Comparison of ENCODE assay signal across 13 mouse cellular contexts in genomic region chr6:33484568-33484967, GRCm38 (mm10).
"Had no signal": no experiment of that assay in that cellular context is flagged by ENCODE, and none has a peak within 500 bp of the region (broad histone marks: within the 10 kb centered on the region; RNA-seq: fewer than 3 reads in every experiment).

No protein-coding gene starts in this region.

- H3K4me2 ChIP-seq: kidney, embryonic 15.5 days; liver, embryonic 13.5 days; lung, embryonic 15.5 days; midbrain, embryonic 11.5 days; midbrain, embryonic 15.5 days had no signal

- ATAC-seq: intestine, embryonic 16.5 days; liver, postnatal 0 days; midbrain, embryonic 15.5 days had no signal

- DNase-seq: liver, embryonic 13.5 days; liver, postnatal 0 days; lung, postnatal 14 days; right cerebral cortex, postnatal 14 days; thymus, postnatal 4 days had no signal

- H3K27me3 ChIP-seq: kidney, embryonic 15.5 days; liver, embryonic 13.5 days; lung, embryonic 15.5 days; megakaryocyte, embryonic 14.5 days; midbrain, embryonic 15.5 days had no signal

- H3K9ac ChIP-seq: kidney, embryonic 15.5 days; liver, embryonic 13.5 days; liver, postnatal 0 days; lung, embryonic 15.5 days; midbrain, embryonic 15.5 days had no signal

- H3K27ac ChIP-seq: kidney, embryonic 15.5 days; limb, embryonic 10.5 days; liver, embryonic 13.5 days; lung, embryonic 15.5 days; macrophage; midbrain, embryonic 15.5 days had no signal

- H3K9me3 ChIP-seq: kidney, embryonic 15.5 days; limb, embryonic 10.5 days; liver, embryonic 13.5 days; lung, embryonic 15.5 days; megakaryocyte, embryonic 14.5 days; midbrain, embryonic 15.5 days had no signal

- H3K4me1 ChIP-seq: limb, embryonic 10.5 days; liver, embryonic 13.5 days; lung, embryonic 15.5 days; midbrain, embryonic 15.5 days had no signal

- H3K36me3 ChIP-seq: kidney, embryonic 15.5 days; limb, embryonic 10.5 days; liver, embryonic 13.5 days; lung, embryonic 15.5 days; midbrain, embryonic 15.5 days had no signal

- H3K4me3 ChIP-seq: kidney, embryonic 15.5 days; limb, embryonic 10.5 days; liver, embryonic 13.5 days; lung, embryonic 15.5 days; megakaryocyte, embryonic 14.5 days; midbrain, embryonic 15.5 days had no signal
